In the genomic region with DNA sequence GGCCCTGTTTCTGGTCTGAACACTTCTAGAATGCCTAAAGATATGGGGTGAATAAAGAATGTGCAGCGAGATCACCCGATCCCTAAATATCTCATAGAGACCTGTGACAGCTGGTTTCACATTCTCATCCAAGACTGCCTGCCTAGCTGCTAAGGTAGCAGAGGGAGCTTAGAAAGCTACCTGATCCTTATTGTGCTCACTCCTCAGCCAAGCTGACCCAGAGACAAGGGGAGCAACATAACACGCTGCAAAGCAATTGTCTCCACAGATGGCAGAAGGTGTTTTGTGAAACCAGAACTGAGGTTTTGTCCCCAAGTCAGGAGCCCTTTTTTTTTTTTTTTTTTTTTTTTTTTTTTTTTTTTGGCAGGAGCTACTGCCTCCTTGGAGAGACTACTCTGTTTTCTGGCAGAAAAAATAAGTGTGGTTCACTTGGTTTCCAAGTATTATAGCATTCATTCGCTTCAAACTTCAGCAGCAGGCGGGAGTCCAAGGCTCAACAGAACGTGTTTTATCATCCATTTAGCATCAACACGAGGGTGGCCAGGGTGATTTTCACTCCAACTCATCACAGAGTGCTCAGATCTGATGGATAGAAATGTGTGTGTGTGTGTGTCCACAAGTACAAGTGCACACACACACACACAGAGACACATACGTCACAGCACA, we compare ENCODE assay signal across 12 mouse cellular contexts. TPM values are rescaled to one million over a fixed set of nuclear protein-coding genes. Genes with fewer than 3 reads are reported as not detected.
DNase-seq lines count a peak whose midpoint lies in the region; ATAC-seq and TF ChIP-seq lines count a peak whose summit lies in the region.
"Had no signal": no experiment of that assay in that cellular context is flagged by ENCODE, and none has a peak within 500 bp of the region (broad histone marks: within the 10 kb centered on the region; RNA-seq: fewer than 3 reads in every experiment).

No protein-coding gene starts in this region.

- H3K4me2 ChIP-seq in heart, embryonic 12.5 days, result no peak overlapping the region
- H3K4me2 ChIP-seq in neural tube, embryonic 13.5 days, result no peak overlapping the region
- H3K4me2 ChIP-seq in intestine, postnatal 0 days (replicated peaks; ENCODE audit: low read depth), result no peak overlapping the region
- H3K4me2 ChIP-seq: heart, embryonic 13.5 days had no signal

- H3K27ac ChIP-seq in heart, embryonic 12.5 days (ENCODE audit: poor library complexity, severe bottlenecking), result no peak overlapping the region
- H3K27ac ChIP-seq in neural tube, embryonic 13.5 days (replicated peaks), result peak overlapping the region; percentile 46; the same call in 1 of the 2 replicates
- H3K27ac ChIP-seq in intestine, postnatal 0 days (ENCODE audit: low read depth, low read length), result no peak overlapping the region
- H3K27ac ChIP-seq: heart, embryonic 13.5 days; layer of hippocampus, adult 2 months had no signal

- no peaks in the 10 kb centered on the region for H3K36me3 ChIP-seq in heart, embryonic 12.5 days
- peaks cover 33% of the 10 kb centered on the region for H3K36me3 ChIP-seq in neural tube, embryonic 13.5 days
- H3K36me3 ChIP-seq in intestine, postnatal 0 days (ENCODE audit: control insufficient read depth, insufficient read depth), result no peaks in the 10 kb centered on the region
- H3K36me3 ChIP-seq: heart, embryonic 13.5 days had no signal

- 79% methylated on average over 8 of the region's 8 CpGs for WGBS in heart, embryonic 12.5 days
- WGBS in neural tube, embryonic 13.5 days, result 83% methylated on average over 8 of the region's 8 CpGs
- 75% methylated on average over 8 of the region's 8 CpGs for WGBS in intestine, postnatal 0 days

- no peak overlapping the region for H3K4me3 ChIP-seq in heart, embryonic 12.5 days
- no peak overlapping the region for H3K4me3 ChIP-seq in neural tube, embryonic 13.5 days
- H3K4me3 ChIP-seq in intestine, postnatal 0 days (ENCODE audit: low read depth, low read length), result no peak overlapping the region
- H3K4me3 ChIP-seq: heart, embryonic 13.5 days; layer of hippocampus, adult 2 months had no signal

- no peaks in the 10 kb centered on the region for H3K27me3 ChIP-seq in heart, embryonic 12.5 days (replicated peaks)
- no peaks in the 10 kb centered on the region for H3K27me3 ChIP-seq in neural tube, embryonic 13.5 days
- H3K27me3 ChIP-seq in intestine, postnatal 0 days (replicated peaks; ENCODE audit: control insufficient read depth, insufficient read depth, low read length), result no peaks in the 10 kb centered on the region
- H3K27me3 ChIP-seq: heart, embryonic 13.5 days had no signal

- intact Hi-C loops in left cerebral cortex, postnatal 4 days (cut with DNase I), result no loop called here

- no peak overlapping the region for H3K9ac ChIP-seq in heart, embryonic 12.5 days
- H3K9ac ChIP-seq in neural tube, embryonic 13.5 days, result no peak overlapping the region
- H3K9ac ChIP-seq in intestine, postnatal 0 days (ENCODE audit: low read depth, low read length), result no peak overlapping the region
- H3K9ac ChIP-seq: heart, embryonic 13.5 days had no signal

- H3K4me1 ChIP-seq in heart, embryonic 12.5 days (replicated peaks), result no peaks in the 10 kb centered on the region
- H3K4me1 ChIP-seq in neural tube, embryonic 13.5 days (replicated peaks), result peaks cover 12% of the 10 kb centered on the region
- no peaks in the 10 kb centered on the region for H3K4me1 ChIP-seq in intestine, postnatal 0 days (replicated peaks; ENCODE audit: control insufficient read depth, insufficient read depth, low read length)
- H3K4me1 ChIP-seq: heart, embryonic 13.5 days had no signal

- no peak for TF ChIP-seq CTCF in intestine, postnatal 0 days (IDR thresholded peaks at IDR 0.05; ENCODE audit: low read depth)

- H3K9me3 ChIP-seq in heart, embryonic 12.5 days (replicated peaks), result no peaks in the 10 kb centered on the region
- H3K9me3 ChIP-seq in neural tube, embryonic 13.5 days, result no peaks in the 10 kb centered on the region
- no peaks in the 10 kb centered on the region for H3K9me3 ChIP-seq in intestine, postnatal 0 days (ENCODE audit: control insufficient read depth)
- H3K9me3 ChIP-seq: heart, embryonic 13.5 days had no signal

- peak; percentile 76 for DNase-seq in heart, adult 11 months
- DNase-seq in neural tube, embryonic 10.5 days (ENCODE audit: extremely low spot score, low spot score), result no peak
- DNase-seq in left cerebral cortex, postnatal 4 days, result peak; percentile 22
- no peak for DNase-seq in kidney, postnatal 14 days
- DNase-seq in adrenal gland, postnatal 4 days (ENCODE audit: low spot score in 2 of 2), result no peak
- DNase-seq: lung, postnatal 36 days; midbrain, embryonic 14.5 days had no signal

- ATAC-seq in heart, embryonic 12.5 days (ENCODE audit: insufficient number of reproducible peaks, low FRiP score), result no peak
- ATAC-seq in neural tube, embryonic 13.5 days (ENCODE audit: low read depth), result no peak
- ATAC-seq in intestine, postnatal 0 days, result no peak

RNA-seq across cellular contexts. Expression of gene Pid1, which starts 22.6 kb away (rescaled TPM):
- 7.6 and 8.5 TPM in 2 replicates for polyA plus RNA-seq in heart, embryonic 12.5 days (2016; fragmentation: Nextera tagmentation; extraction: Ambion mirVana)
- polyA plus RNA-seq in neural tube, embryonic 13.5 days (2015; fragmentation: Nextera tagmentation; extraction: Ambion mirVana), result 133 and 143 TPM in 2 replicates
- 10 to 100 TPM; 43.4 to 45.9 TPM for total RNA-seq in left cerebral cortex, postnatal 4 days (2021)
- polyA plus RNA-seq in intestine, postnatal 0 days (2015; fragmentation: Nextera tagmentation; extraction: Ambion mirVana), result 35.1 and 37.4 TPM in 2 replicates
- total RNA-seq in adrenal gland, postnatal 4 days (2021), result 10 to 100 TPM; 18.5 to 25.5 TPM

Comparison
In these comparisons a context has a peak if more than half of its experiments do, and no peak if none do; other contexts are left out.
1. DNase-seq: peak in heart, adult 11 months (single experiment) and left cerebral cortex, postnatal 4 days (single experiment); none in neural tube, embryonic 10.5 days (single experiment), kidney, postnatal 14 days (single experiment) and adrenal gland, postnatal 4 days (0 of 2).